Mouse (Mus musculus) urinary bladder, postnatal 14 days (tissue): Measurements from ENCODE around the gene Selenos.

ENCODE experiments used
- DNase-seq: peaks from one replicate; pipeline ENCODE4 v3.0.0; 2021; ENCODE audit warnings: low spot score

The Selenos gene

DNA sequence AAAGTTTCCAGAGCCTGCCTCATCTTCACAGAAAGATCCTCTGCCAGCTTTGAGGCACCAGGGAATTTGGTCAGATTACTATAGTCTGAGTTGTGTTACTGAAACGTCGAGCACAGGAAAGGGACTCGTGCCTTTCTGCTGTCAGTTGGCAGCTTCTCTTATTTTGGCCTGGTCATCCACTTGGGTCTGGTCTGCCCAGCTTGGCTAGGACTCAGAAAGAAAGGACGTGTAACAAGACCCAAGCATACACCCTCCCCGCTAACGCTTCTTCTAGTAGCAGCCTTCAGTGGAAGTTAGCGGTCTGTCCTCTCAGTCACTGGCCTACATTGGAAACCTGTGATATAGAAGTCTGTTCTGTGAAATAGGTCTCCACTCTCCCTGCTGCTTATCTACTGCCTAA lies 5.1 kb downstream of the Selenos start:
- DNase-seq = no peak

DNA sequence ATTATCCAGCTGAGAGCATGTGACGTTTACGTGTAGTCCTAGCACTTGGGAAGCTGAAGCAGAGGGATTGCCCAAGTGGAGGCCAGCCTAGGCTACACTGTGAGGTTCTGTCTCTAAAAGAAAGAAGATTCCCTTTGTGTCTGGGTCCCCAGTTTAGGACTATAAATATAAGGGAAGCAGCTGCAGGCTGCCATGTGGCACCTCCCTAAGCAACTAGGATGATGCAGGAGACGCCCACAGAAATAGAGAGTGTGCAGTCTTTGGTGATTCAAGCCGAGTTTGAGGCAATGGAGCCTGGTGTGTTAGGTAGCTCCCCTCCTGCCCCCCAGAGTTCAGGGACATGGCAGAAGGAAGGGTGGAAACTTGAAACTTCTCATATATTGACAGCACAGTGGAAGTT lies 8.2 kb downstream of the Selenos start:
- no peak for DNase-seq

DNA sequence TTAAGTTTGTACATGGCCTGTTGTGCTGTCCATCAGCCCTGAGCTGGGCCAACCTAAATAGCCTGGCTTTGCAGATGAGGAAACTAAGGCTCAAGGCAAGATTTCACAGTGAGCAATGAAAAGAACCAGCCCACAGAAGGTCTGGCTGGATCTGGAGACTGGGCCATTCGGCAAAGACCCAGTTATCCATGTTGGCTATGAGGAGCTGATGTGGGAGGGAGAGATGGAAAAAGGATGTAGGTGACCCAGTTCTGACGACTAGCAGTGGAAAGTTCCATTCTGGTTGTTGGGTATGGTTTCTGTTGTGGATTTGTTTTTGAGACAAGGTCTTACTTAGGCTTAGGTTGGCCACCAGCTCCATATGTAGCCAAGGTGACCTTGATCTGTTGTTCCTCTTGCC lies 8.6 kb downstream of the Selenos start:
- no peak for DNase-seq

DNA sequence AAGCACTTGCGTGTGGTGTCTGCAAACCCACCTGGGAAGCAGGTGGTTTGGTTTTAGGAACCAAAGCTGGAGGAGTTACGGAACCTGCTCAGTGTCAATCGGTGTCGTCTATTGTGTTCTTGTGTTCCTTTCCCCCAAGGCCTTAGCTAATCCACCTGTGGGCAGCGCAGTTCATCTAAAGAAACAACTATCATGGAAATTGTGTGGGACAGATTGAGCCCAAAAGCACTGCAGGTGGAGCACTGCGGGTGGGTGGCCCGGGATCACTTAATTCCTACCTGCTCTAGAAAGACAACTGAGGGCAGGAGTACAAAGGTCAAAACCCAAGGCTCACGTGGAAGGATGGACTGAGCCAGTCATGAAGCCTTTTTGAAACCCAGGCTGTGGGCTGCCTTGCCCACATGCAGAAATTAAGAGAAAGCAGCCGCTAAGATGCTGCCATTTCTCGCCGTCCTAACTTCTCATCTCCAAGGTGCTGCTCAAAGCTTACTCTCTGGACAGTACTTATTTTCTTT lies 11.3 kb downstream of the Selenos start:
- DNase-seq = no peak

DNA sequence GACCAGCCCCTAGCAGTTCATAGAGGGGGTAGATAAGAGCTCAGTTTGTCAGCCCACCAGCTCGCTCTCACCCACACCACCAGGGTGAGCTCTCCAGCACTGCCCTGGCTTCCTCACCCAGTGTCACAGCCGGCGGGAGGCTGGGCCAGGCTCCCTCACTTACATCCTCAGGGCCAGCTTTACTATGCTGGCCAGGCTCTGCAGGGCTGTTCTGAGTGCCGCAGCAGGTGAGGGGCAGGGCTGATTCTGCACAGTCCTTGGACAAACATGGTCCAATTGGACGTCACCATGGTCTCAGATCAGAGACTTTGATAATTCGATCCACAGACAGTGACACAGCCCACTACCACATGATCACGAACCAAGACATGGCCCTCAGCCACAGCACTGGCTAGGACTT lies 12.1 kb downstream of the Selenos start:
- DNase-seq = no peak

DNA sequence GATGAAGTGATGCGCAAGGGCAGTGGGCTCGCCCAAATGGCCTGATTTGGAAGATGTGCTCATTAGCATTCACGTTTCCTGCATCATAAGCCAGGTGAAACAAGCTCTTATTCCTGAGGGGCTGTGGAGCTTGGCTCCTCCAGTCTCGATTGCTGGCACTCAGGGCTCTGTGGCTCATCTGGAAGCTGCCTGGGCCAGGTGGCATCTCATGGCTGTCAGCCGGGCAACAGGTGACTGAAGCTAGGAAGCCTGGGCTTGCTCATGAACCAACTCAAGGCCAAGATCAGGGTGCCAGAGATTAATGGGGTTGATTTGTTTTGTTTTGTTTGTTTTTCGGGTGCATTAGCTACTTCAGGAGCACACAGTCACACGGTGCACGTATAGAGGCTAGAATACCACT lies 13.2 kb downstream of the Selenos start:
- no peak for DNase-seq

DNA sequence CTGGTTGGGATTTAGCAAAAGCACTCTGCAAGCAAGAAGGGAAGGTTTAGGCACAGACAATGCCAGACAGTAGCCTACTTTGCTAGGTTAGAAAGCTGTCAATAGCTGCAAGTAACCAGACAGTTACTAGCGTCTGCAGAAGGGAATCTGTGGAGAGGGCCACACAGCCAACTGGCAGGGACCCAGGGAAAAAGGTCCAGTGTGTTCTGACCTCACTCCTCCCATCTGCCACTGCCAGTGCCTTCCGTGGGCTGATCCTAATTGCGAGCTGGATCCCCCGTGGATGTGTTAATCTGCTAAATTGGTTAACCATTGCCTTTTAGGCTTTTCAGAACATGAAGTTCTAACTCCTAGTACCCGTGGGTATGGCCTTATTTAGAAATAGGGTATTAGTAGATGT lies 14.7 kb downstream of the Selenos start:
- DNase-seq = peak; percentile 24

DNA sequence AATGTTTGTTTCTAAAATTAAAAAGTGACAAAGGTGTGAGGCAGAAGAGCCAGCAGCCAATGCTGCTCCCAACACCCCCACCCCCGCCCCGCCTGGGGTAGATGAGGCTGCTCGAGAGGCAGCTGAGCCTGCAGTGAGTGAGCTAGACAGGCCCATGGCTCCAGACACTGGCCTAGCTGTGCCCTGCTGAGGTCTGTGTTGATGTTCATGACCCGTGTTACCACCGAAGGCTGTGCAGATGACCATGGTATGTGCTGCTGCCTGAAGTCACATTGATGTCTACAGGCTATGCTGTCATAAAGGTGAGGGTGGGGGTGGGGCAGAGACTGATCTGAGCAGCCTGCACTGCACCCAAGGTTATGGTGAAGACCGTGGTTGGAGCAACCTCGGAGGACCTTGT lies 19.4 kb downstream of the Selenos start:
- no peak for DNase-seq

DNA sequence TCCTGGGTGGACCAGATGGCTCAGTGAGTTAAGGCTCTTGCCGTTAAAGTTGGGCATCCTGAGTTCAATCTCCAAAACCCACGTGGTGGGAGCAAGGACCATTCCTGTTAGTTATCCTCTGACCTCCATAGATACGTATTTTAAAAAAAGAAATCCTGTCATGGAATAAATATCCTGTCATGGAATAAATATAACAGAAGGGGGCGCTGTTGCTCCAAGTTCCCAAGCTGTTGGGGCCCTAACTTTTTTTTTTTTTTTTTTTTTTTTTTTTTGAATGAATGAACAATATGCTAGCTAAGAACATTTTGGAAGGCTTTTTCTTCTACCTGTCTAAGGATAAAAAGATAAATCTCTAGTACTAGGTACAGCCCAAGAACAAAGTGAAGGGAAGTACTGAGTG lies 22.4 kb downstream of the Selenos start:
- DNase-seq = no peak

DNA sequence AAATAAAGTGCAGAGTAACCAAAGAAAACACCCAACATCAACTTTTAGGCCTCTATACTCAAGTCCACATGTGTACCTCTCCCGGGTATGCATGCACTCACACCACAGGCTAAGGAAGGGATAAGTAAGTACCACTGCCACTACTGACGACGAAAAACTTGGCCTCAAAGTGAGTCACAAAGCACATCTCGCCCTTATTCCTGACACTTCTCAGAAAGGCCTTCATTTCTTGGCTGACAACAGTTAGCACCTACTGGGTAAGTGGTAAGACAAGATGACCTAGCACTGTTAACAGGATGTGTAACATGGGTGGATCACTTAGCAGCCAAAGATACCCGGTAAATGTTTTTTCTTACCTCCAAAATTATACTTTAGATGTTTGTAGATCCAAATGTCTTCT lies 25.1 kb downstream of the Selenos start:
- DNase-seq = no peak

DNA sequence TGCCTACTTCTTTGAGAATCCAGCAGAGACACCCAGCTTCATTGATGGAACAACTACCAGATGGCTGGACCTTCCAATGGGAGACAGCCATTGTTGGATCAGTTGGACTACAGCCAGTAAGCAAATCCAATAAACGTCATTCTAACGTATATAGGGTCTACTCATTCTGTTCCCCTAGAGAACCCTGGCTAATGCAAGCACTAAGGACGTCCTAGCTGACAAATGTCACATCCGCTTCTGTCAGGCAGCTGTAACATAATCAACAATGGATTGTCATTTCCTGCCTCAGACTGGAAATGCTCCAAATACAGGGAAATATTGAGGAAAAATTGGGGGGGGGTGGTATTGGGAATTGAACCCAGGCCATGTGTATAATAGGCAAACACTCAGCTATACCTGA lies 26.3 kb downstream of the Selenos start:
- DNase-seq = no peak

DNA sequence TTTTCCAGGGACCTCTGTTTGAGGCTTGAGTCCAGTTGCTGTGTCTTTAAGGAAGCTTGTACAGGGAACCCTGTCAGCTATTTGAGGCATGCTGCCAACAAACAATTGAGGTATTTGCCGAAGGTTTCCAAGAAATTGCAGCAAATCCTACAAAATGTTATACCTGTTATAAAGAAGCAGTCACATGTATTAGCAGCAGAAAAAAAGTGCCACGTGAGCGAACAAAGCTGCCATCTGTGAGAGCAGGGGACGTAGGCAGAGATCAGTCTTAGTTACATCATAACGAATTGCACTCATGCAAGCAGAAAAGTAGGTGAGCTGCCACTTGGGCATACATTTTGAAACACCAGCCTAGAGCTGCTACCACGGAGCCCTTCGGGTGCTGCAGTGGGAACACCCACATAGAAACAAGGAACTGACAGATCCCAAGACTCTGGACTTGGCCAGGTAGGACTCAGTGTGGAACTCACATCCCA lies 27.2 kb downstream of the Selenos start:
- no peak for DNase-seq

DNA sequence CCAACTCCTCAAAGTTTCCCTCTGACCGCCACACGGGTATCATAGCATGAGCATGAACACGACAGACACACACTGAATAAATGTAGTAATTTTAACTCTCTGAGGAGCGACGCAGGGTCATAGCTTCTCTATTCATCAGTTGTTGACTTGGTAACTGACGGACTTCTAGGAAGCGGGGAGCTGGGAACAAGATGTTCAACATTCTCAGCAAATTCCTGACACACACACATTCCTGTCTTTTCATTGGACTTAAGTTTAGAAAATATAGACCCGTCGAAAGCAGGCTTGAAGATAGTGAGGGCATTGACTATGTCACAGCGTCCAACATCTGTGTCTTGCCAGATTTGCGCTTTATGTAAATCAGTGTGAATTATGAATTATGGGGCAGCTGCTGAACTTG lies 27.8 kb downstream of the Selenos start:
- no peak for DNase-seq

DNA sequence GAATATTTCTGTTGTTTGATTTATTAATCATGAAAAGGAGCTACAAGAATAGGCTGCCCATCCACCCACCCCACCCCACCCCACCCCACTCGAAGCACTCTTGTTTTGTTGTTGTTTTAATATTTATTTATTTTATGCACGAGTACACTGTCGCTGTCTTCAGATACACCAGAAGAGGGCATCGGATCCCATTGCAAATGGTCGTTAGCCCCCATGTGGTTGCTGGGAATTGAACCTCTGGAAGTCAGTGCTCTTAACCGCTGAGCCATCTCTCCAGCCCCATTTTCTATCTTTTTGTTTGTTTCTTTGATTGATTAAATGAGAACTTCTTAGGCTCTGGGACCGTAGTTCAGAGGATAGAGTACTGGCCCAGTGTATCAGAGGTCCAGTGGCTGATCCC lies 28.5 kb downstream of the Selenos start:
- DNase-seq = no peak

DNA sequence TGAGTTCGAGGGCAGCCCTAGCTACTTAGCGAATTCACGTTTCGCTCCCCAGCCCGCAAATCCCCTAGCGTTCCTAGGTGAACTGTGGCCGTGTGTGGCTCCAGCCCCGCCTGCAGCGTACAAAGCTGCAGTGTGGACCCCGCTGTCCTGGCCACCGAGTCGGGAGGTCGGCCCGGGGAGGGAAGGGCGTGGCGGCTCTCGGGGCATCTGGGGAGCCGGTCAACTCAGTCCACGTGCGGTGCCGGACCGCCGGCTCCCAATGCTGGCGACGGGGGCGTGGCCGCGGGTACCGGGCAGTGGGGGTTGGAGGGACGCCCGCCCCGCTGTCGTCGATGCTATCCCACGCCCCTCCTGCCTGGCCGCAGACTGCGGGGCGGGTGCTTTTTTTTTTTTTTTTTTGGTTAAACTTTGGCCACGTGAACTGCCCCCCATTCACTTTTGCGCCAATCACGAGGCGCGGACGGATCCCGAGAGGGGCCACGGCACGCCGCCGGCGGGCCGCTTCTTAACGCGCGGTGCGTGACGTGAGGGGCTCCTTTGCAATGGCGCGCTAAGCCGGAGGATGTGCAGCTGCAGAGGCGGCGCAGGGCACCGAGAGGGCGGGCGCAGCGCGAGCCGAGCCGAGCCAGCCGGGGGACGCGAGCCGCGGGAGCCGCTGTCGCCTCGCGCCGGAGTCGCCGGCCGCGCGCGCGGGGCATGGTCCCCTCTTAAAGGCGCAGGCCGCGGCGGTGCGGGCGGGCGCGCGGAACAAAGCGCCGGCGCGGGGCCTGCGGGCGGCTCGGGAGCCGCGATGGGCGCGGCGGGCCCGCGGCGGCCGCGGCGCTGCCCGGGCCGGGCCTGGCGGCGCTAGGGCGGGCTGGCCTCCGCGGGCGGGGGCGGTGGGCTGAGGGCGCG lies 29.8 kb downstream of the Selenos start, which contains the start of gene Chsy1:
Gene Chsy1, plus strand, starts transcription at position 555 of the 894 bp plus-strand sequence.
- DNase-seq = peak; percentile 88

DNA sequence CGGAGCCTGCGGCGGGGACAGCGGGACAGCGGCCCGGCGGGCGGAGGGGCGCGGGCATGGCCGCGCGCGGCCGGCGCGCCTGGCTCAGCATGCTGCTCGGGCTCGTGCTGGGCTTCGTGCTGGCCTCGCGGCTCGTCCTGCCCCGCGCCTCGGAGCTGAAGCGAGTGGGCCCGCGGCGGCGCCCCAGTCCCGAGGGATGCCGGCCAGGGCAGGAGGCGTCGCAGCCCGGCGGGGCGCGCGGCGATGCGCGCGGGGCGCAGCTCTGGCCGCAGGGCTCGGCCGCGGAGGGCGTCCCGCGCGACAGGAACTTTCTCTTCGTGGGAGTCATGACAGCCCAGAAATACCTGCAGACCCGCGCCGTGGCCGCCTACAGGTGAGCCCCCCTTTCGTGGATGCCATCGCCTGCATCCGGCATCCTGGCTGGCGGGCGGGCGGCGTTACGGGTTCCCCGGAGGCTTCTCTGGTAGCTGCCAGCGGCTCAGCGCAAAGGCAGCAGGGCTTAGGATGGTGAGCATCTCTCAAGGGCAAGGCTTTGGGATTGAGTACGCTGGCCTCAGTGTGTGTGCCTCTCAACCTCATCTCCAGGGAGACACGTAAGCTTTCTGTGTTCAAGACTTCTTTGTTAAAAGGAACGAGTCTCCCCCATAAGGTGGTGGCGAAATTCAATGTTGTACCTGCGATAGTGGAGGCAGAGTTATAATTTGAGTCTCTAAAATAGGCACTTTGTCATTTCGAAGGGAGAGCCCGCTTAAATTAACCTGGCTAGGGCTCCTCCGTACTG lies 30.6 kb downstream of the Selenos start:
- DNase-seq = peak; percentile 15

DNA sequence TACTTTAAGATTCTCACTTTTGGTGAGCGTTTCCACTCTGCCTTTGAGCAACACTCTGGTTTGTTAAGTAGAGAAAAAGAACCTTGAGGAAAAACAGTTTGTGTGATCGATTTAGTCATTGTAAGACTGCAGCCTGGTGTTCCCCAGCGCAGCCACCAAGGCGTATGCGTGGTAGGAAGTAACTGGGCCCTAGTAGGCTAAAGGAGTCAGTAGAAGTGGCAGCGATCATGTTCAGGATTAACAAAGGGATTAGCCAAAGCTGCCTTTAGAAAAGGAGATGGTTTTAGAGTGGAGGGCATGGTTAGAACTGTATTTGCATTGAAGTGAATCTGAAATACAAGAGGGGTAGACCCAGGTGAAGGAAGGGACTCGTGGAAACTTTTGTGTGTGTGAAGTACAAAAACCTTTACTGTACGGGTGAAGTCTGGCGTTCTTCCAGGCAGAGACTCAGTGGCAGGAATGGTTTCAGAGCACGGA lies 31.2 kb downstream of the Selenos start:
- DNase-seq = no peak

DNA sequence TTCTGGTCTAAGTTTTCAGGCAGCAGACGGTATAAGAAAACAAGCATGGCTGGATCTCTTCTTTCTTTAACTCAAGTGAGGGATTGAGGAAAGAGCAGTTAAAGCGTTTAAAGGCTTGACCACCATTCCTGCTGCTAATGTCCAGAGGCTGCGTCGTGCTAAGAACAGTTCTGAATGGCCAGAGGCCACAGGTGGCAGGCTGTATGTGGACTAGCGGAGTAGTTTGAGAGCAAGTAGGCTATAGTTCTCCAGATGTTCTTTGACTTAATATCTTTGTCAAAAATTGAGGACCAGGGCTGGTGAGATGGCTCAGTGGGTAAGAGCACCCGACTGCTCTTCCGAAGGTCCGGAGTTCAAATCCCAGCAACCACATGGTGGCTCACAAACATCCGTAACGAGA lies 31.8 kb downstream of the Selenos start:
- DNase-seq = no peak

DNA sequence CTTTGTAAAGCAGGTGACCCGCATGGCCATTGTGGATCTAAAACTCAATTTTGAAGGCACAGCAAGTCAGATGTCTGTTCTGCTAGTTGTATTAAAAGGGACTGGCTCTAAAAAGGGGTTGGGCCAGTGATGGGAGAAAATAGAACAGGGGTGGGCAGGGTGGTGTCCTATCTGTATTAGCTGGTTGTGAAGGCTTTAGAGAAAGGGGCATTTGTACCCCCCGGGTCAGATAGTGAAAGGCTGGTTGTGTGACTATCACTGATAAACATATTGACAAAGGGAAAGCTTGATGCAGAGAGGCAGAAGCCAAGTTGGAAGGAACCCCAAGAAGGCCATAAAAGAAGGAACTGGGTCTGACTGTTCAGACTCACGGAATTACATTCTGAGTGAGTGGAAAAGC lies 34.1 kb downstream of the Selenos start:
- DNase-seq = no peak

DNA sequence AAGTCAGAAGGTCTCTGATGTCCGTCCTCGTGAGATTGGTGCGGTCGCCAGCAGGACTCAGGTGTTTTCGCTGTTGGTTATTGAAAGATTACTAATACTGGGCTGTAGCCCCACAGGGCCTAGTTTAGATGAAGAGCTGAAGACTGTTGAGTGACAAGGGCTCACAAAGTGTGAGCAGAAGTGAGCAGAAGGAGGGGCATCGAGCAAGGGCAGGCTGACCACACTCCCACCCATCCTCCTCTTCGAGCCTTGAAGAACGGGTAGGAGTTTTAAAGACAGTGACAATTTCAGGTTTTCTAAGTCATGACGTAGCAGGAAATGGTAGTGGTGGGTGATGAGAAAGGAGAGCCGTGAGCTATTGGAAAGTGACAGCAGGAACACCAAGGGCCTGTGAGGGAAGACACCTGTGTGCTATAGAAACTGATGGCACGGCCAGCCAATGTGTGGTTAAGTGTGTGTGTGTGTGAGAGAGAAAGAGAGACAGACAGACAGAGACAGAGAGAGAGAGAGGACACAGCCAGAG lies 36.4 kb downstream of the Selenos start:
- DNase-seq = no peak

DNA sequence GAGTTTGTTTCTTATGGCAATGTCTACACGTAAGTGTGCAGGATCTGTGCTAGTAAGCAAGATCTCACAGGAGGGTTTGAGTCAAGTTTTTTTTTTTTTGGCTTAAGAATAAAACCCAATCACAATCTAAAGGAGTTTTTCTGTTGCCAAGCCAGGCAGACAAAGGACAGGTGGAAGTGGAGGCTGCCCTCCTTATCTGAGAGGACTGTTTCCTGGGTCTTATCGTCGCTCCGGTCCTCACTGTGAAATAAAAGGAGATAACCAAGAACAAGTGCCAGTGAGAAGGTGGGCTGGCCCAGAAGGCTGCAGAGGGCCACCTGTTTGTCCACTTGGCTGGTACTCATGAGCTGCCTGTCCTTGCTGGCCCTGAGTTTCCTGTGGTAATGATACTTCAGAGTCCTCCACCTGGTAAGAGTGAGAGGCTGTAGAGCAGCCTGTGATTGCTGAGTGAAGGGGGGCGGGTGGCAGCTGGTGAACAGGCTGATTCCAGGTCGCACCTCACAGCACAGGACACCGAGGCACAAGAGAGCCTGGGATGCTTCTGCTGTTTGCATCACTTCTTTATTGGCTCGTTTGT lies 37.5 kb downstream of the Selenos start:
- DNase-seq = no peak

DNA sequence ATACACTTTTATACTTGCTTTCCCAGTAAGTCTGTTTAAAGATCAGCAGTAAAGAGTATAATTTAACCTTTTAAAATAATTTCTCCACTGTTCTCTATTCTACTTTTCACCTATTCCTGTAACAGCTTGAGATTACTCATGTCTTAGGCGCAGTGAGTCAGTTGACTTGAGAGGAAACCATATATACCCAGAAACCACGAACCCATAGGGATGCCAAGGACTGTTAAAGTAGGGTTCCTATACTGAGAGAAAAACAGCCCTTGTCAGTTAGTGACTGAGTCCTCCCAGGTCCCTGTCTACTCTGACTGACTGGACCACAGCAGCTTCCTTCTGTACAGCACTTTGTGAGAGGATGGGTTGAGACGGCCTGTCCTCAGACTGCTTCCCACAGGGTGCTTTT lies 38.6 kb downstream of the Selenos start:
- DNase-seq = no peak
